Mouse (Mus musculus): ENCODE measurements around the gene Trim7. TPM values are rescaled to one million over a fixed set of nuclear protein-coding genes. Genes with fewer than 3 reads are reported as not detected.
"Not testable (repeated sequence)": the region's sequence is repeated elsewhere in the genome, so short reads cannot be mapped to it uniquely, and the experiment has no call there.

Gene Trim7
- polyA plus RNA-seq, 3 experiments from 2014 or later = 0.58 to 2.1 (median 1.1) TPM

DNA sequence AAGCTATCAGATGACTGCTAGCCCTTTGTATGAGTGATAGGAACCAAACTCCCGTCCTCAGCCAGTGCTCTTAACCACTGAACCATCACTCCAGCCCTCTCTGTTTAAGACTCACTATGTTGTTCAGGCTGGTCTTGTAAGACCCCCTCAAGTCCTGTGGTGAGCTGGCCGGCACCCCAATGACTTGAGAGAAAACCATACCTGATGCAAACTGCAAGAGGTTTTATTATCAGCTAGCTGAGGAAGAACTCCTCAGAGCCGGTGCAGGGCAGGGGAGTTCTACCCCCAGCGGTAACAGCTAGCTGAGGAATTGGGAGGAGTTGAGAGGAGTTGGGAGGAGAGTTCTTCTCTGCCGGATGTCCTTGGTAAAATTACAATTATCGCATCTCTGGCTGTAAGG, 2.0 kb downstream of the Trim7 start:
- no peak for ATAC-seq

DNA sequence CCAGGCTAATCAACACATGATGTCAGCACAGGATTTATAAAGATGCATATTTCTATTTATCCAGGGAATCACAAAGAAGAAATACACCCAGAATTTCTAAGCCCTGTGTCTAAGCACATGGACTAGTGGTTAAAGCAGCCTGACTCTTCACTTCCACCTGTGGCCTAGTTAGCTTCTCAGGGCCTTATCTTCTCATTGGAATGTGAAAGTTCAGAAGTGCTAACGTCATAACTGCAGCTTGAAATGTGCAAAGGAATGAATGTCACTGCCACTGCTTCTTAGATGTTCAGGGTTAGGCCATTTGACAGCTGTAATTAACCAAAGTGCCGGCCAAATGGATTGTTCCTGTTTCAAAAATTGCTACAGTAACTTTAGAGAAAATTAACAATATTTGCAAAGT, 4.3 kb downstream of the Trim7 start:
- ATAC-seq = no peak

DNA sequence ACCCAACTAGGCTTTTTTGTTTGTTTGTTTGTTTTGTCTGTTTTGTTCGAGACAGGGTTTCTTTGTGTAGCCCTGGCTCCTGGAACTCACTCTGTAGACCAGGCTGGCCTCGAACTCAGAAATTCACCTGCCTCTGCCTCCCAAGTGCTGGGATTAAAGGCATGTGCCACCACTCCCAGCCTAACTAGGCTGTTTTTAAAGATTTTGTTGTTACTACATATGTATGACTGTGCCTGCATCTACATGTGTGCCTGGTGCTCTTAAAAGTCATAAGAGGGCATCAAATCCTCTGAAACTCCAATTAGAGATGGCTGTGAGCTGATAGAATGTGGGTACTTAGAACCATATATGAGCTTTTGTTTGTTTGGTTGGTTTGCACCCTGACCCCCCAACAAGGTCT, 5.3 kb downstream of the Trim7 start:
- ATAC-seq = no peak

DNA sequence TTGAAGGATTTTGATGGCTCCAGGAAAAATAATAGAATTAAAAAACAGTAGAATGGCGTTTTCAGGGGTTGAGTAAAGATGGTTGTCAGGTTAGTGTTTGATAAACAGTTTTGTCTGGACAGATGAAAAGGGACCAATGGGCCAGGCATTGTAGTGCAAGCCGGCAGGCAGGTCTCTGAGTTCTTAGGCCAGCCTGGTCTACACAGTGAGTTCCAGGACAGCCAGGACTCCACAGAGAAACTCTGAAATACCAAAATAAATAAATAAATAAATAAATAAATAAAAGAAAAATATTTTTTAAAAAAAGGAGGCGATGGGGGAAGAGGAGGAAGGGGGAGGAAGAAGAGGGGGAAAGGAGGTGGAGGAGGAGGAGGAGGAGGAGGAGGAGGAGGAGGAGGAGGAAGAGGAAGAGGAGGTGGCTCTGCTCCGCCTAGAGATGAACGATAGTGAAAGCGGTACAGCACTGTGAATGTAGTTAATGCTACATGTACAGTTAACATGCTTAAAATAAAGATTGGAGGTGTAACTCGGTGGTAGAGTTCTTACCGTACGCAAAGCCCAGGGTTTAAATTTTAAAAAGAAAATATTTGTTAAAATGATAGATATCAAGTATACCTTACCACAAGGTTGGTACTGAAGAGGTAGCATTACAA, 7.3 kb downstream of the Trim7 start:
- peak; percentile 22 for ATAC-seq

DNA sequence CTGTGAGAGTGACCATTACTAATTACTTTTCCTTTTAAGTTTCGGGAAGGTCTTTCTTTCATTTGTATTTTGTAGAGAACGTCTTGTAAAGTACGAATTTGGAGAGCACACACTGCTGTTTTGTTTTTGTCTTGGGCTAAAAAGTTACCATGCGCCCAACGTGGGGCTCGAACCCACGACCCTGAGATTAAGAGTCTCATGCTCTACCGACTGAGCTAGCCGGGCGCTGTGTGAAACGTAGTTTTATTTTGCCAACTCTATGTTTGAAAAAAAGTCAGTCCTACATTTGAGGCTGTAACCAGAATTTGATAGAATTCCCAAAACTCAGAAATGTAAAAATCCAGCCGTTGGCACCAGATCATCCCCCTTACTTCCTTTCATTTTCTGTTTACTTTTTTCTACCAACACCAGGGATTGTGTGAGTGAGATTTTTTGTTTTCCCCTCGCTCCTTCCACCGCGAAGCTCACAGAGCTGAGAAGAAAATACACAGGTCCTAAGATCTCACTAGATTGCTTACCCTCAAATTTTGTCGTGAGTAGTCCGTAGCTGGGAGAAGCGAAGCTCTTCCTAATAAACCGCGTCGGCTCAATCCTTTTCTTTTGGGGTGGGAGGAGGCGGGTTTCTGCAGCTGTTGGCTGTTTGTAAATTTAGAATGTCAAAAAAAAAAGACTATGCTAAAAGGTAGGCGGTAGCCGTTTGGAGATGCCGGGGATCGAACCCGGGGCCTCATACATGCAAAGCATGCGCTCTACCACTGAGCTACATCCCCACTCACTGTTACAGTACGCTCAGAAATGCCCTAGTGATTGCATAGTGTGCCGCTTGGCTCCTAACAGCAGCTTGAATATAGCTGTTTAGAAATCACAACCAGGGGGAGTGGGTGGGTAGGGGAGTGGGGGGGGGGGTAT, 8.0 kb downstream of the Trim7 start:
- peak; percentile 64 for ATAC-seq

DNA sequence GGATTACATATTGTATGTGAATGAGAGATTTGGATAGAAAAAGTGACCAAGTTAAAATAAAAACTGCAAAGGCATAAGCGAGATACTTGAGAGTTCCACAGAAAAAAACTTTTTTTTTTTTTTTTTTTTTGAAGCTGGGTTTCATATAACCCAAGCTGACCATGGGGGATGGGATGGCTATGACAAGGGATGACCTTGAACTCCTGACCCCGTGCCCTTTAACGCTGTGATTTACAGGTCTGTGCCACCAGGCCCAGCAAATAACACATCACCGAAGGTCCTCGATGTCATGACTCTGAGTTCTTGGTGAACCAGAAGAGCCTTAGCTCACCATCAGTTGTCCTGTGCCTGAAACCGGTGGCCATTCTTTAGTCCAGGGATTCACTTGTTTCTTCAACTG, 10.0 kb downstream of the Trim7 start:
- ATAC-seq = no peak

DNA sequence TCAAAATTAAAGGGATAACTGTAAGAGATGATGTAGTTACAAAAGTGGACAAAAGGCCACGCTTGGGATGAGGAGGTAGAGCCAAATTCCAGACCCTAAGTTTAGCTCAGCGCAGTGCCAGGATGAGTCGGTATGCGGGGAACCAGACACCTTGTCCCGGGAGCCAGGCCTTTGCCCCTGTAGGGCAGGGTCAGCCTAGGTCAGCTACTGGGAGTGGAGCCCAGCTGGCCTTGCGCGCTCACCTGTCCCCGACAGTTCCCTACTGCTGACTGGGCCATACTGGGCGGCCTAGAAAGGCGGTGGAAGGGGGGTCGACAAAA, 11.0 kb downstream of the Trim7 start:
- no peak for ATAC-seq

DNA sequence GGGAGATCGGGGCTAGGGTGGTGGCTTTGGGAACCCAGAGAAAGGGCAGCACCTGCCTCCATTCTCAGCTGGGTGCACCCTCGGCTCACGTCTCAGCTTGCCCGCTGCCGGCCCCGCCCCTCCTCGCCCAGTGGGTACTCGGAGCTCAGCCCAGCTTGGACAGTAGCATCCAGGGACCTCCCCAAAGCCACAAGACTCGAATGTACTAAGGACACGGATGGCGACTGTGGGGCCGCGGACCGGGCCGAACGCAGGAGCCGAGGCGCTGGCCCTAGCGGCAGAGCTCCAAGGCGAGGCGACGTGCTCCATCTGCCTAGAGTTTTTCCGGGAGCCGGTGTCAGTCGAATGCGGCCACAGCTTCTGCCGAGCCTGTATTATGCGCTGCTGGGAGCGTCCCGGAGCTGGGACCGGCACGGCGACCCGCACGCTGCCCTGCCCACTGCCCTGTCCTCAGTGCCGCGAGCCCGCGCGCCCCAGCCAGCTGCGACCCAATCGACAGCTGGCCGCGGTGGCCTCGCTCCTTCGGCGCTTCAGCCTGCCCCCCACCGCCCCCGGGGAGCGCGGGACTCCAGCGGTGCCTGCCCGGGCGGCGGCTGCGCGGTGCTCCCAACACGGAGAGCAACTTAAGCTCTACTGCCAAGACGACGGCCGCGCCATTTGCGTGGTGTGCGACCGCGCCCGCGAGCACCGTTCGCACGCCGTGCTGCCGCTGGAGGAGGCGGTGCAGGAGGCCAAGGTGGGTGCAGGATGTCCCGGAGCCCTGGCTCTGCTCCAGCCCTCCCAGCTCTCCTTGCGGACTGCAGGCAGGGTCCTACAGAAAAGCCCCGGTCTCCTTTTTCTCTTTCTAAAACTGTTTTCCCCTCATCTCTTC, 11.6 kb downstream of the Trim7 start:
- ATAC-seq = peak; percentile 37

DNA sequence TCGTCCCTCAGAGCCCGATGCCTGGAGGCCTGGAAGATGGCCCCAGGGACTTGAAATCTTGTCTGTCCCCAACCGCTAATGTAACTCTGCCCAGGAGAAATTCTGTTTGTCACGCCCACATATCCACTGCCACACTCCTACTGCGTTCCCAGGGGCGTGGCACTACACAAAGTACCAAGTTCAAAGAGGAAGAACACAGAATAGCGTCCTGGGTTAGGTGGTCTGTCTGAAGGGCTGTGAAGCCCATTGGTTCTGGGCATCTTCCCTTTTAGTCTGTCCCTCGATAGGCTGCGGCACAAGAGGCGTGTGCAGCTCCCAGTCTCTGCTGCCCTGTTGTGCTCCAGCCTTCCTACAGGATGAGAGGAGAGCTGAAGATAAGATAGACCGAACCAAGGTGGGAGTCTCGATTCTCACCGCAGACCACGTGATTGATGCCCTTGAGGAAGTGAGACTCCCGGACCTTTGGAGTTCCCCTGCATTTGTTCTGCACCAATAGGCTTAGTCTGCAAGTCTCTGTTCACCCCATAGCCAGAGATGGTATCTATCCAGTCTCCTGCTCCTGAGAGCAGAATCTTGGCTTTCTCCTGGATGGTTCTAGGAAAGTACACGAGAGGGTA, 12.3 kb downstream of the Trim7 start:
- ATAC-seq = peak; percentile 20

DNA sequence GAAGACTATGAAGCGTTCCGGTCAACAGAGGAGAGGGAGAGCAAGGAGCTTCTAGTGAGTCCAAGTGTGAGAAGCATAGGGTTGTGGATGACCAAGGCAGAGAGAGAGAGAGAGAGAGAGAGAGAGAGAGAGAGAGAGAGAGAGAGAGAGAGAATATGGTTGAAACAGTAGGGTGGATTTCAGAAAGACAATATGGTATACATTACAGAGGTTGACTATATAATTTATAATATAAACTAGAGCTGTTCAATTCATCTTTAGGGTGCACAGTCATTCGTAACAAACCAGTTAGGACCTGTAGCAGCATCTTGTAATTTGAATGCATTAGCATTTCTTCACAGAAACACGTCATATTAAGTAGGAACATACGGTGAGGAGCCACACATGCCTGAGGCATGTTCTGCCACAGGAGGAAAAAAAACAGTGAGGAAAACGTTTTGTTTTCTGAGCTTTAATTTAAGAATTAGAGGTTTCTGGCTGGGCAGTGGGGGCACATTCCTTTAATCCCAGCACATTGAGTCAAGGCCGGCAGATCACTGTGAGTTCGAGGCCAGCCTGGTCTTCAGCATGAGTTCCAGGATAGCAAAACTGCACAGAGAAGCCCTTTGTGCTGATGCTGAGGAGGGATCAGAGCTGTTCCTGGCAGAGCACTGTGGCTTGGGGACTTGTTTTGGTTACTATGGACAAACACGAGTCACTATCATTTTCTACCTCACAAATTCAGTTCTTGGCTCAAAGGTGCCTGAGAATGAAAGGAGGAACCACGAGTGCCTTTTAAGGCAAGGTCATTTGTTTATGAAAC, 13.1 kb downstream of the Trim7 start:
- no peak for ATAC-seq

DNA sequence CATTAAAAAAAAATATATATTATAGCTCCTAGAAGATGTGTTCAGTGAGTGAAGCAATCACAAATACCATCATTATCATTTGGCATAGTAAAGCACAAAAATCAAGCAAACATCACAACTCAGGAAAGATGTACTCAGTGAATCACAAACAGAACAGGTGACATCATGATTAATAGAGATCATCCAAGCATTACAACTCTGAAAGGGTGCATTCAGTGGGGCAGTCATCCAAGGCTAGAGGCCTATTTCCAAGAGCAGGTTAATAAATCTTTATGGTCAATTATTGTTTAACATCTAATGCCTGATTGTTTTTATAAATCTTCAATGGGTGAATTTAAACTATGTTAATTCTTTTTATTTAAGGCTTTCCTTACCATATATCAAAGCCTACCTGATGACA, 14.9 kb downstream of the Trim7 start:
- no peak for ATAC-seq

DNA sequence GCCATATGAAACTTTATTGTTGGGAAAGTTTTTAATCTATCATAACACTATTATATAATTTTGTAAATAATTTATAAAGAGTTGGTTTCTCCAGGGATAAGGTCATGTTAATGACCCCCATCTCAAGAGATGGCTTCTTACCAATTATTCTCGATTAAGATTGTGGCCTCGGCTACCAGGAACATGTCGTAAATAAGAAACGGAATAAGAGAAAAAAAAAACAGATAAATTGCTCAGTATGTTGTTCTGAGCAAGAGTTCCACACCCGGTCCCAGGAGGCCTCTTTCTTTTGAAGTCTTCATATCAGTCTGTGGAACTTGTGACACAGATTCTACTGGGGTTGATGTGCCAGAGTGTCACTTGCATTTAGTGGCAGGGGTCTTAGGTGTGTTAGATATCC, 15.3 kb downstream of the Trim7 start:
- no peak for ATAC-seq

DNA sequence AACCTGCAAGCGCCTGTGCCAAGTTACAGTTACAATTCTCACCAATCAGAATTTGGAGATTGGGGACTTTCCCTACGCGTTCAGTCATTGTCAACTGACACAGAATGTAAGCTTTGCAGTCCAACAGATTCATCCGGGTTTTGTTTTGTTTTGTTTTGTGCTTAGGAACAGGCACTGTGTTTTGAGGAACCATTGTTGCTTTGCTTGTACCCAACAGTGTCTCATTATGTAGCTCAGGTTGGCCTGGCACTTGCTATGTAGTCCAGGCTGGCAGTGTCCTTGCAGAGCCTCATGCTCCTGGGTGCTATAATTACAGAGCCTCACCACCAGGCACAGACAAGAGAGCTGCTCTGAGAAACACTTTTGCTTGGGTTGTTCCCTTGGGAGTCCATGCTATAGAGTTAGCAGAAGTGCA, 16.4 kb downstream of the Trim7 start:
- ATAC-seq = no peak

DNA sequence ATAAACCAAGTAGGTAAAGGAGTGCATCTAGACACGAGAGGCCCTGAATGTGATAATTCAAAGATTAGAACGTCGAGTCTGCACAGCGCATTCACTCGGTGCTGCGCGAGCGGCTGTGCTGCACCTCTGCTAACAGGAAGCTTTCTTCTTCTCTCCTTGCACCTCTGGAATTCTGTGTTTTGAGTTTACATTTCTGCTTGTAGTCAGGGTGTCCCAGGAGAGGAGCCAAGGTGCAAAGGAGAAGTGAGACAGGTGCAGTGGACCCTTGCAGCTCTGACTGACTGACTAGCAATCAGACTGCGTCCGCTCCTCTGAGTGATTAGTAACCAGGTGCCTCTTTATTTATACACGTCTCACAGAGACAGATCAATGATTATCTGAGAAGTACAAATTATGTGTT, 17.3 kb downstream of the Trim7 start:
- no peak for ATAC-seq

DNA sequence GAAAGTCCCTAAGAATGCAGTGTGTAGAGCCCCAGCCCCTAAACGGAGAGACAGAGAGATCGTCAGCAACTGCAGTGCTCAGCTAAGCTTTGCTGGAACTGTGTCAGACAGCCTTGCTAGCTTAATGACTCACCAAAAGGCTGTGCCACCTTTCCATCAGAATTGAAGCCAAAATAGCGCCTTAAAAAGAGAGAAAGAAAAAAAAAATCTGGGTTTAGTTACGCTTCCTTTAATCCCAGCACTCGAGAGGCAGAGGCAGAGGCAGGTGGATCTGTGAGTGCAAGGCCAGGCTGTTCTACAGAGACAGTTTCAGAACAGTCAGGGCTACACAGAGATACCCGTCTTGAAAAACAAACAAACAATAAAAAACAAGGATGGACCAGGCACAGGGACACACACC, 18.4 kb downstream of the Trim7 start:
- ATAC-seq = no peak

DNA sequence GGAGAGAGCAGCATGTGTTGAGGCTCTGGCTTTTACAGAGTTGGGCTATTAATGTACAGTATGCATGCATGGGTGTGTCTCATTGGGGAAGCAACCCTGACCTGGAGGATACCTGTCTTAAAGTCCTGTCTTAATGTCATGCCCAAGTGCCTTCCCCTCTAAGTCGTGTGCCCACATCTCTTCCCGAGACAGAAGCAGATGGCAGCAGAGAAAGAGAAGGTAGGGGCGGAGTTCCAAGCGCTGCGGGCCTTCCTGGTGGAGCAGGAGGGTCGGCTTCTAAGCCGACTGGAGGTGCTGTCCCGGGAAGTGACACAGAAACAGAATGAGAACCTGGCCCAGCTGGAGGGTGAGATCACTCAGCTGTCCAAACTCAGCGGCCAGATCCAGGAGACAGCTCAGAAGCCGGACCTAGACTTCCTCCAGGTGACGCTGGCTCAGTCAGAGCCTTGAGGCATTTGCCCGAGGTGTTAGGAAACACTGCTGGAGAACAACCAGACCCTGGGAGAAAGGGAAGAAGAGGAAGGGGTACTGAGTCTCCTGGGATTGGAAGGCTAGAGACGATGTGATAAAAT, 19.4 kb downstream of the Trim7 start:
- no peak for ATAC-seq

DNA sequence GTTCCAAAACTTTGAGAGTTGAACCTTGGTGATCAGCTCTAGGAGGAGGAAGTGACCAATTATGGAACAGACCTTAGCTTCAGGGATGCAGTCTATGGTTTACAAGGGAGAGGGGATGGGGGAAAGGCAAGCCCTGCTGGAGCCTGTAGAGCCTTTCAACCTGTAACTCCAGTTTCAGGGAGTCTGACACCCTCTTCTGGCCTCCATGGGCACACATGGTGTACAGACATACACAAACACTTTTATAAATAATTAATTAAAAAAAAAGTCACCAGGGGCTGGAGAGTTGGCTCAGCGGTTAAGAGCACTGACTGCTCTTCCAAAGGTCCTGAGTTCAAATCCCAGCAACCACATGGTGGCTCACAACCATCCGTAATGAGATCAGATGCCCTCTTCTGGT, 20.4 kb downstream of the Trim7 start:
- not testable (repeated sequence) for ATAC-seq

DNA sequence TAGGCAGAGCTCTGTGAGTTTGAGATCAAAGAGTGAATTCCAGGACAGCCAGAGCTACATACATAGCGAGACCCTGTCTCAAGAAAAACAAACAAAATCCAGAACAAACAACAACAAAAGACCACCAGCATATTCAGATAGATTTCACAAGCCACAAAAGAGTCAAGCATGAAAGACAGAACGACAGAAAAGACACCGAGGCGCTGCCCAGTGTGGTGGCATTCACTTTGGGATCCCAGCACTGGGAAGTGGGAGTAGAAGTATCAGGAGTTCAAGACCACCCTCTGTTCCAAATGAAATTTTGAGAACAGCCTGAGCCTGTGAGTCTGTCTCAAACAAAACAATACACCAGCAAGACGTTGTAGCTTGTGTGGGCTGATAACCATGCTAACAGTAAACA, 20.9 kb downstream of the Trim7 start:
- no peak for ATAC-seq

DNA sequence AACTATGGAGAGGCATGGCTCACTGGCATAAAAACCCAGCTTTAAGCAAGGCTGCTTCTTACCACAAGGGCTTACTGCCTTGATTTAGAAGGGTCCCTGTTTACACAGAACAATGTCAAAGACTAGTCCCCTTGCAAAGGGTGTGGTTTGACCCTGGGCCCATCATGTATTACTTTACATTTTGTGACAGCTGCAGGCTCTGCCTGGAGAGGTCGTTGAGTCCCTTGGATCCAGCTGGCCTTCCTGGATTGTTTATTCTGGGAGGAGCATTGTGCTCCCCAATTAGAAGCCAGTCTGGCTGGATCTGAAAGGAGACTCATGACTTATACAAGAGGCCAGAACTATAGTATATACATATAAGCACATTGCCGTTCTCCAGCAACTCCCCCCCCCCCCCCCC, 24.3 kb downstream of the Trim7 start:
- ATAC-seq = no peak

DNA sequence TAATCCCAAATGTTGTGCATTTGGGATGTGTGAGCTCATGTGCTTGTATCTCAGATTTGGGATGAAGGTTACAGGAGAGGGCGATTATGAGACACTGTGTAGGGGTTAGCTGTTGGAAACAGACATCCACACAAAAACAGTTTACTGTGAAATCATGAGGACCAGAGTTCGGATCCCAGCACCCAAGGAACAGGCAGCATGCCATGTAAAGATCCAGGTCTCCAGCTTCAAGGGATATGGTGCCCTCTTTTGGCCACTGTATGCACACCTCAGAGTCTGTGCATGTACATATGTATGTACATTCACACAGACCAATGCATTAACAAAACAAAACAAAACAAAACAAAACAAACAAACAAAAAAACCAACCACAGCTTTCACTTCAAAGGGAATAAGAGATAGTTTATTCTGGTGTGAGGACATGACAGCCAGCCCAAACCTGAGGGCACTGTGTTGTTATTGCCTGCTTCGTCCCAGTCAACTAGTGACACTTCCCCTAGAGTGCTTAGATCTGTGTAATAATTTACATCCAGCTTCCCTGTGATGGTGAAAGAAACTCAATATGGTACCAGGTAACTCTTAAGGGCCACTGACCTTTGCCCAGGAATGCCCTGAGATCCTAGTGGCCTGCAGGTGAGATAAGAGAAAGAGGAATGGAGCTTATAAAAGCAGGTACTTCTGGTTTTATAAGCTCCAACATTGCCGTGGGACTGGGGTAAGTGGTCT, 25.5 kb downstream of the Trim7 start:
- ATAC-seq = no peak

DNA sequence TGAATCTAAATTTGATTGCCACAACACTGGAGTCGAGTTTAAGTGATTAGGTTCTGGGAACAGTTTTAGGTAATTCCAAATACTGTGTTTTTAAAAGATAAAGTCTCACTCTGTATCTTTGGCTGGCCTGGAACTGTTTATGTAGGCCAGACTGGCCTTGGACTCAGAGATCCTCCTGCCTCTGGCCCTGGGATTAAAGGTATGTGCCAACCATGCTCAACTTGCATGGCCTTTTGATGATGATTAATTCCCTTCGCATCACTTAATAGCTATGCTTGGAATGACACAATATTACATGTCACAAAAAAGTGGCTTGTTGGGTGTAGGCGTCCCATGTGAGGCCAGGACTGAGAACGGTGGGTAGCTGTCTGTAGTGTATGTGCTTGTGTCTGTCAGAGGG, 26.2 kb downstream of the Trim7 start:
- ATAC-seq = no peak
